Mouse (Mus musculus): ENCODE measurements around the gene Abca2. TPM values are rescaled to one million over a fixed set of nuclear protein-coding genes. Genes with fewer than 3 reads are reported as not detected.

The Abca2 gene
- polyA plus RNA-seq, 1 experiment from 2014 or later, result 3.5 TPM

DNA sequence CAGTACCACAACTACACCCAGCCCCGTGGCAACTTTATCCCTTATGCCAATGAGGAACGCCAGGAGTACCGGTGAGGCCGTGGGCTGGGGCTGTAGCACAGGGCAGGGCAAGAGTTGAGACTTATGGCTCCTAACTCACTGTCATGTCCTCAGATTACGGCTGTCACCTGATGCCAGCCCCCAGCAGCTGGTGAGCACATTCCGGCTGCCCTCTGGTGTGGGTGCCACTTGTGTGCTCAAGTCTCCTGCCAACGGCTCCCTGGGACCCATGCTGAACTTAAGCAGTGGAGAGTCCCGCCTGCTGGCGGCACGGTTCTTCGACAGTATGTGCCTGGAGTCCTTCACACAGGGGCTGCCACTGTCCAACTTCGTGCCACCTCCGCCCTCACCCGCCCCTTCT lies 14.2 kb downstream of the Abca2 start:
- Histone ChIP-seq H3K4me2 (no peak overlapping the region), H3K9ac (replicated peaks) (no peak overlapping the region), H3K4me3 (replicated peaks) (no peak overlapping the region), H3K36me3 (peaks cover 11% of the 10 kb centered on the region), H3K27me3 (no peaks in the 10 kb centered on the region), H3K27ac (no peak overlapping the region), H3K9me3 (no peaks in the 10 kb centered on the region), H3K4me1 (replicated peaks) (no peaks in the 10 kb centered on the region)
- ATAC-seq (ENCODE audit: insufficient number of reproducible peaks, insufficient read depth, low FRiP score, low TSS enrichment, low read depth), result no peak
- 90% methylated on average over 14 of the region's 14 CpGs for WGBS

DNA sequence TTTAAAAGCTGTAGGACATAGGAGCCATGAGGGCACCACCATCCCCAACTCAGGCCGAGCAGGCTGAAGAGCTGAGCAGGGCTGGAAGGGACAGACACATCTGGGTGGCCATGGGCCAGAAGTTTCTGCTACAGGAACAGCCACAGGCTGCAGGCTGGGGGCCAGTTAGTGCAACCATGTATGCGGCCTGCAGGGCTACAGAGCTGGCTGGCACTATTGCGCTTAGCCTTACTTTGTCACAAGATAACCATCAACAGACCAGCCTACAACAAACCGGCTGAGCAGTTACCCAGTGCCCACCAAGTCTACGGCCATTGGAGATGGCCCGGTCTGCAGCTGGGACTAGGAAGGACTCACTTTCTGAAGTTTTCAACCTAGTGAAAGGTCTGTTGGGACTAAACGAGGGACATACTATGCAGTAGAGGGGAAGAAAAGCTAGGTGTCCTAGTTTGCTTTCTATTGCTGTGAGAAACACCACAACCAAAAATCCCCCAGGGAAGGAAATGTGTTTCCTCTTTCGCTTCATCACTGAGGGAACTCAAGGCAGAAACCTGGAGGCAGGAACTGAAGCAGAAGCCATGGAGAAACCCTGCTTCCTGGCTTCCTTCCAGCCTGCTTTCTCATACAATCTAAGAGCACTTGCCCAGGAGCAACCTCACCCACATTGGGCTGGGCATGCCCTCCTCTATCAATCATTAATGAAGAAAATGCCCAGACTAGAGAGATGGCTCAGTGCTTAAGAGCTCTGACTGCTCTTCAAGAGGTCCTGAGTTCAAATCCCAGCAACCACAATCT lies 22.5 kb downstream of the Abca2 start:
- H3K27me3 ChIP-seq, result no peaks in the 10 kb centered on the region
- H3K4me2 ChIP-seq, result no peak overlapping the region
- no peaks in the 10 kb centered on the region; the same call in 1 of the 2 replicates for H3K36me3 ChIP-seq
- H3K9ac ChIP-seq (replicated peaks), result no peak overlapping the region
- no peaks in the 10 kb centered on the region for H3K4me1 ChIP-seq (replicated peaks)
- H3K9me3 ChIP-seq, result no peaks in the 10 kb centered on the region
- 83% methylated on average over 8 of the region's 8 CpGs for WGBS
- no peak for ATAC-seq (ENCODE audit: insufficient number of reproducible peaks, insufficient read depth, low FRiP score, low TSS enrichment, low read depth)
- H3K27ac ChIP-seq, result no peak overlapping the region
- no peak overlapping the region for H3K4me3 ChIP-seq (replicated peaks)

DNA sequence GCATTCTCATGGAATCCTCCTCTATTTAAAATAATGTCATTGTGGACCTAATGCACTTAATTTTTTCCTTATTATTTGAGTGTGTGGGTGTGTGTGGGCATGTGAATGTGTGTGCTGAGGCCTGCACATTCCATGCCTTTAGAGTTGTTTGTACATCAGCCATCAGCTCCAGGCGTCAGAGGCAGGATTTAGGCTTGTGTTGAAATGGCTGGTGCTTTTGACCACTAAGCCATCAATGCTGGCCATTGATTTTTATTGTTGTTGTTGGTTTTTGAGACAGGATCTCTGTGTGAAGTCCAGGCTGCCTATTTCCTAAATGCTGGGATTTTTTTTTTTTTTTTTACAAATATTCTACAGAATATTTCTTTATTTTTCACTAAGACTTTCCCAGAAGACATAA lies 24.4 kb downstream of the Abca2 start:
- Histone ChIP-seq H3K9me3 (no peaks in the 10 kb centered on the region), H3K4me3 (replicated peaks) (no peak overlapping the region), H3K36me3 (no peaks in the 10 kb centered on the region), H3K27ac (no peak overlapping the region), H3K4me1 (replicated peaks) (no peaks in the 10 kb centered on the region), H3K9ac (replicated peaks) (no peak overlapping the region), H3K4me2 (no peak overlapping the region), H3K27me3 (no peaks in the 10 kb centered on the region)
- no peak for ATAC-seq (ENCODE audit: insufficient number of reproducible peaks, insufficient read depth, low FRiP score, low TSS enrichment, low read depth)
- 42% methylated on average over 1 of the region's 1 CpGs for WGBS

DNA sequence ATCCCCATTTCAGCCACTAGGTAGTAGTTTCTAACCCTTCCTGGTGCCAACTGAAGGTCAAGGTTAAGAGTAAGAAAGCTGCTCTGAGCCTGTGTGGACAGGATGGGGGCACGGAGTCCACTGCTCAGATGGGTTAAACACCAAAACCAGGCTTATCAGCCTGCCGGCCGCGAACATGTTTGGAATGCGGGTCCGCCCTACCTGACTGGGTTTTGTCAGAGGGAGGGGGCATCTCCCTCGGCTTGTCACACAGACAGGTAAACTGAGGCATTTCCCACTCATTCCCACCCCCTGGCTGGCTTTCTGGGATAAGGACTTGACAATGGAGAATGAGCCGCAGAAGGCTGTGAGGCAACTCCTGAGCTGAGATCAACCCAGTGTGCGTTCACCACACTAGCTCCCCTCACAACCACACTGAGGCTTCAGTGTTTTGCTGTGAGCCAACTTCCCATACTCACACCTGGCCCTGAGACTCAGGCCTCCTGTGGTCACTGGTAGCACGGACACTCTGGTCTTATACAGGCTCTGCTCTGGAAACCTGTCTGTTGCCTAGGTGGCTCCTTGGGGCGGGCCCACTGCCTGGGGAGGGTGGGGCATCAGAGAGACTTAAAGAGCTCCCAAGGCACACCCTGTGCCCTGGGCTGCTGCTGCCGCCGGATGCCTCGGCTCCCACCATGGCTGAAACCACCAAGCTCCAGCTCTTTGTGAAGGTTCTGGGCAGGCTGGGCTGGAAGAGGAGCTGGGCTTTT lies 27.9 kb downstream of the Abca2 start, which contains the start of gene Clic3:
Gene Clic3, plus strand, starts transcription at position 634 of the 749 bp plus-strand sequence.
- Histone ChIP-seq H3K27me3 (no peaks in the 10 kb centered on the region), H3K9me3 (no peaks in the 10 kb centered on the region), H3K9ac (replicated peaks) (peak within 1 kb of the TSS; percentile 3; the same call in 1 of the 2 replicates), H3K4me1 (replicated peaks) (peaks cover 18% of the 10 kb centered on the region), H3K27ac (no peak within 1 kb of the TSS), H3K4me2 (no peak within 1 kb of the TSS), H3K4me3 (replicated peaks) (no peak within 1 kb of the TSS), H3K36me3 (peaks cover 11% of the 10 kb centered on the region)
- ATAC-seq (ENCODE audit: insufficient number of reproducible peaks, insufficient read depth, low FRiP score, low TSS enrichment, low read depth), result no peak
- 65% methylated on average over 14 of the region's 14 CpGs for WGBS

DNA sequence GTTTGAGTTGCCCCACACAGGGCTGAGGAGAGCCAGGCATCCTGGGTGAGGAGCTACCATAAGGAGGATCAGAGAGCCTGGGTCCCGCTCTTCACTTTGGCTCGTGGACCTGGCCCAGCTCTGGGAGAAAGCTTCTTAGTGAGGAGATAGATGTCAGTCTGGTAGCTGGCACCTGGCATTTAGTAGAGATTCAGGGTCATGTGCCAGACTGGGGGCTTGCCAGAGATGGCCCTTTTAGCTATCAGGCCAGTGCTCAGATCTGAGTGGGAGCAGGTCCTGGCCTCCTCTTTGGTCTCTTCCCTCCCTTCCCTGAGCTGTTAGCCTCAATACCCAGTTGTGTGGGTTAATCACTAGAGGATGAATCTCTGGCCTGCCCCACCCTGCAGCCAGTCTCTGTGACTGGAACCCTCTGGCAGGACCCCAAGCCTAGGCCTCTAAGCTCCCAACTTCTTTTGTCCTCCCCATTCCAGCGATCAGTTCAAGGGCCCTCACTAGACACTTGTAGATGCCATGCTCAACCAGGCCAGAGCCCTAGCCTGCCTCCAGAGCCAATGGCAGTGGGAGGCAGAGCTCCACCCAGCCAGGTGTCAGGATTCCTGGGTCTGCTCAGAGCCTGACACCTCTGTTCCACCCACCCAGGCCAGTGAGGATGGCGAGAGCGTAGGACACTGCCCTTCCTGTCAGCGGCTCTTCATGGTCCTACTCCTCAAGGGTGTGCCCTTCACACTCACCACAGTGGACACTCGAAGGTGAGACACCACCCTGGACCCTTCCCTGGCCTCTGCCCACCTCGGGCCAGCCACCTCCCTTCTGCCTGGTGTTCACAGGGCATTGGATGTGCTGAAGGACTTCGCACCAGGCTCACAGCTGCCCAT lies 28.8 kb downstream of the Abca2 start:
- ATAC-seq (ENCODE audit: insufficient number of reproducible peaks, insufficient read depth, low FRiP score, low TSS enrichment, low read depth), result no peak
- H3K36me3 ChIP-seq, result peaks cover 11% of the 10 kb centered on the region
- WGBS, result 81% methylated on average over 9 of the region's 9 CpGs

DNA sequence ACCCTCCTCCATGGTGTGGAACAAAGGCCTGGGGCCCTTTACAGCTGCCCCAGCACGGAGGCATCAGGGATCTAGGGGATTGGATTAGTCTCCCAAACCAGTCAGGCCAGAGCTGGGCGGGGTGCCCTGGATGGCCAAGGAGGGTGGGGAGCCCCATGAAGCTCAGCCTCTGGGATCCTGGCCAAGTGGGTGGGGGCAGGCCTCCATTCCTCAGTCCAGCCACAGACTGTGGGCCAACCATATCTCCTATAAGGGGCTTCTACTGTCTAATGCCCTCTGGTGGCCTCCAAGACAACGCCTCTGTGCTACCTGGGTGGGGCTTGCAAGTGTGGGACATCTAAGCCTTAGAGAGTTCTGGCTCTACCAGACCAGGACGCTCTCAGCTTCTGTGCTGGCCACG lies 30.4 kb downstream of the Abca2 start:
- Histone ChIP-seq H3K27me3 (no peaks in the 10 kb centered on the region), H3K4me3 (replicated peaks) (no peak overlapping the region), H3K36me3 (peaks cover 11% of the 10 kb centered on the region), H3K9me3 (no peaks in the 10 kb centered on the region), H3K27ac (no peak overlapping the region), H3K4me1 (replicated peaks) (peaks cover 21% of the 10 kb centered on the region), H3K9ac (replicated peaks) (no peak overlapping the region), H3K4me2 (no peak overlapping the region)
- 80% methylated on average over 5 of the region's 5 CpGs for WGBS
- ATAC-seq (ENCODE audit: insufficient number of reproducible peaks, insufficient read depth, low FRiP score, low TSS enrichment, low read depth), result no peak

More for the DNA sequence above, 28.8 kb downstream of the Abca2 start:
- Histone ChIP-seq H3K4me1 (replicated peaks) (peaks cover 21% of the 10 kb centered on the region), H3K9me3 (no peaks in the 10 kb centered on the region), H3K4me2 (no peak overlapping the region), H3K27ac (no peak overlapping the region), H3K9ac (replicated peaks) (no peak overlapping the region; the same call in 1 of the 2 replicates), H3K27me3 (no peaks in the 10 kb centered on the region), H3K4me3 (replicated peaks) (no peak overlapping the region)

DNA sequence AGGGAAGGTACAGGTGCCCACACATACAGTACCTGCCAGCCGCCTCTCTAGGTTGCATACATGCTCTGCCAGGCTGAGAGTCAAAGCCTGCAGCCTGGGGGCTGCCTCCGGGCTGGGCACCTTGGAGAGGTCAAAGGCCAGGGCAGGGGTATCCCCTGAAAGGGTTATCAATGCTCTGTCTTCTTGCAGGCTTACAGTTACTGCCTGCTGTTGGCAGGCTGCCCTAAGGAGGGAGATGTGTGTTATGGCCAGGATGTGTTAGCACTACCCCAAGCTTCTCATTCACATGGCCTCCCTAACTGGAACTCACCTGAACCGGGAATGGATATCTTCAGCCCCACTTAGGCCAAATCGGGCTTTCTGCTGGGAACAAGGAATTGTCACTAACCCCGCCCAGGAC lies 31.6 kb downstream of the Abca2 start:
- WGBS, result 30% methylated on average over 5 of the region's 5 CpGs
- peak overlapping the region; percentile 64 for H3K9ac ChIP-seq (replicated peaks)
- H3K4me2 ChIP-seq, result peak overlapping the region; percentile 82
- peaks cover 11% of the 10 kb centered on the region for H3K36me3 ChIP-seq
- H3K9me3 ChIP-seq, result no peaks in the 10 kb centered on the region
- no peaks in the 10 kb centered on the region for H3K27me3 ChIP-seq
- H3K4me1 ChIP-seq (replicated peaks), result peaks cover 21% of the 10 kb centered on the region
- ATAC-seq (ENCODE audit: insufficient number of reproducible peaks, insufficient read depth, low FRiP score, low TSS enrichment, low read depth), result peak; percentile 6; the same call in 1 of the 2 replicates
- H3K27ac ChIP-seq, result peak overlapping the region; percentile 86
- peak overlapping the region; percentile 75 for H3K4me3 ChIP-seq (replicated peaks)

DNA sequence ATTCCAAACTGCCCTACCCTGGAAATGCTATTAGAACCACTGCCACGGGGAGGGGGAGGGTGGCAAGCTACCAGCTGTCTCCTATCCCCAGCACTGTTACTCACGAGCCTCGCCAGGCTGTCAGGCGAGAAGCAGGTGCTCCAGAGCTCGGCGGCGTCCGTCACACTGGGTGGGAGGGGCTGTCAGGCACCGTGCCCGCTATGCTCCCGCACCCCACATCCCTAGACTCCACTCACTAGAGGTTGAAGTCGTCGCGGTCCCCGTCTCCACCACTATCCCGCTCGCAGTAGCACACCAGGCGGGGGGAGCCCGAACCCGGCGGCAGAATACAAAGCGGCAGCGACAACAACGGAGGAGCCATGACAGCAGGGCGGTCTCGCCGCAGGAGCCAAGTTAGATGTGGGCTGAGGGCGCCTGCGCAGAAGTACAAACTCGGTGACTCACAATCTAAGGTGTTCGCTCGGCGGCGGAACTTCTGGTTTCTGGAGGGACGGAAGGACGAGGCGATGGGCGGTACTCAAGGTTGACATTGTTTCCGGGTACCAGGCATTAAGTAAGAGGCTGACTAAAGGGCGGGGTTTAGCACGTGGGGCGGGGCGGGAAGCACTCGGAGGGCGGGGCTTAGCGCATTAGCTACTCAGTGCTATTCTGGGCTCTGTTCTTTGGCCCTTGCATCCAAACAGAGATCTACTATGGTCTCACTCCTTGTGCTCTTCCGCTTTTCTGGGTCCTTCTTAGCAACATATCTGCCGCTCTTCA lies 32.2 kb downstream of the Abca2 start, which contains the start of gene Paxx:
Gene Paxx, minus strand, starts transcription at position 544 of the 759 bp plus-strand sequence.
- peaks cover 11% of the 10 kb centered on the region for H3K36me3 ChIP-seq
- H3K9ac ChIP-seq (replicated peaks), result peak within 1 kb of the TSS; percentile 64
- WGBS, result 1% methylated on average over 48 of the region's 48 CpGs
- no peaks in the 10 kb centered on the region for H3K27me3 ChIP-seq
- peak within 1 kb of the TSS; percentile 86 for H3K27ac ChIP-seq
- peak within 1 kb of the TSS; percentile 75 for H3K4me3 ChIP-seq (replicated peaks)
- H3K9me3 ChIP-seq, result no peaks in the 10 kb centered on the region
- H3K4me1 ChIP-seq (replicated peaks), result peaks cover 23% of the 10 kb centered on the region
- ATAC-seq (ENCODE audit: insufficient number of reproducible peaks, insufficient read depth, low FRiP score, low TSS enrichment, low read depth), result peak; percentile 83
- peak within 1 kb of the TSS; percentile 82 for H3K4me2 ChIP-seq

DNA sequence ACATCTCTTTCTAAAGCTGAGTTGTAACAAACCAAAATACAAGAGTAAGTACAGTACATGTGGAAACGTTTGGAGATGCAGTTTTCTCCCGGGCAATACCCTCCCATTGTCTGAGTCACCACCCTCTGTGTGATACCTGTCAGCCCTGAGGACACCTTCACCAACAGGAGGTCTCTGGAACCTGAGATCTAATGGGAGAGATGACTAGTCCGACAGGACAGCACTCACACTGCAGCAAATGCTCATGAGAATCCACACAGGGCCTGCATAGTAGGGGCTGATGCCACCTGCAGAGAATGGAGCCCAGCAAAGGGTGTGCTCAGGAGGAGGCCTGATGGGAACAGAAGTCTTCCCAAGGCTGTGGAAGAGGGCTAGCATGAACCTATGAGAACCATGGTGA lies 32.9 kb downstream of the Abca2 start:
- WGBS, result 28% methylated on average over 3 of the region's 3 CpGs
- peak overlapping the region; percentile 82 for H3K4me2 ChIP-seq
- peak overlapping the region; percentile 64; the same call in 1 of the 2 replicates for H3K9ac ChIP-seq (replicated peaks)
- H3K27me3 ChIP-seq, result no peaks in the 10 kb centered on the region
- no peaks in the 10 kb centered on the region for H3K9me3 ChIP-seq
- H3K4me1 ChIP-seq (replicated peaks), result peaks cover 28% of the 10 kb centered on the region
- H3K27ac ChIP-seq, result peak overlapping the region; percentile 69; the same call in 1 of the 2 replicates
- no peak for ATAC-seq (ENCODE audit: insufficient number of reproducible peaks, insufficient read depth, low FRiP score, low TSS enrichment, low read depth)
- H3K36me3 ChIP-seq, result peaks cover 11% of the 10 kb centered on the region
- H3K4me3 ChIP-seq (replicated peaks), result peak overlapping the region; percentile 75

DNA sequence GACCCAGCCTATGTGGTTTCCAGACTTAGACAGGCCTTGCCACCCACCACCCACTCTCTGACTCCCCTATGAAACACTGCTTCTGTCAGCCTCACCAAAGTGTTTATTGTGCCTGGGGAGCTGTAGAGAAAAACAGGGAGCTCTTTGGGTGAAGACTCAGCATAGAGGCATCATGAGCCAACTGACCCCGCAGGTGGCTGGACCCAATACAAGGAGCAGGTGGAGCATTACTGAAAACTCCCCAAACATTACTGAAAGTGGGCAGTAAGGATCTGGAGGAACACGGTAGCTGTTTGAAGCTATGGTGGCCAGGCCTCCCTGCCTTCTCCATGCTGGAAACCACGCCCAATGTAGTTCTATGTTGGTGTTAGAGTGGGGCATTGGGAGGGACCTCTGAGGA lies 35.1 kb downstream of the Abca2 start:
- WGBS, result 82% methylated on average over 3 of the region's 3 CpGs
- ATAC-seq (ENCODE audit: insufficient number of reproducible peaks, insufficient read depth, low FRiP score, low TSS enrichment, low read depth), result no peak
- peaks cover 28% of the 10 kb centered on the region for H3K4me1 ChIP-seq (replicated peaks)
- H3K4me3 ChIP-seq (replicated peaks), result no peak overlapping the region
- no peak overlapping the region for H3K9ac ChIP-seq (replicated peaks)
- H3K27me3 ChIP-seq, result no peaks in the 10 kb centered on the region
- H3K9me3 ChIP-seq, result no peaks in the 10 kb centered on the region
- peaks cover 7% of the 10 kb centered on the region; the same call in 1 of the 2 replicates for H3K36me3 ChIP-seq
- H3K4me2 ChIP-seq, result no peak overlapping the region
- no peak overlapping the region for H3K27ac ChIP-seq

Data from limb, embryonic 12.5 days (tissue).